8 mouse cellular contexts compared by ENCODE assay signal in the genomic region with DNA sequence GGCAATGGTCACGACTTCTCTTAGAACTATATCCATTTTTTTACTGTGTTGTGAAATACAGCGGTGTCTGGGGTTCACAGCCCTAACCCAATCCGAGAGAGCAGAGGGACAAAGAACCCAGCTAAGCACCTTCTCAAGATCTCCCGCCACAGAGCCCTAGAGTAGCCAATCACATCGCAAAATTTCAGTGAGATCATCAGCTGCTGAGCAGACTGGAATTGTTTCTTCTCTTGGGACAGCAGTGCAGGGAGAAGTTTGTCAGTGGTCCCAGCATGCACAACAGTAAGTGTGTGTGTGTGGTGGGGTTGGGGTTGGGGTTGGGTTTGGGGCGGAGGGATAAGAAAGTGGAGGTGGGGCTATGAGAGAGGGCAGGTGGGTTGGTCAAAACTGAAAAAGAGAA. TPM values are rescaled to one million over a fixed set of nuclear protein-coding genes. Genes with fewer than 3 reads are reported as not detected.
DNase-seq lines count a peak whose midpoint lies in the region; ATAC-seq lines count a peak whose summit lies in the region.

No protein-coding gene starts in this region.

- no peak overlapping the region for H3K27ac ChIP-seq in embryonic facial prominence, embryonic 15.5 days (replicated peaks)
- no peak overlapping the region for H3K27ac ChIP-seq in limb, embryonic 13.5 days
- no peak overlapping the region for H3K27ac ChIP-seq in midbrain, embryonic 15.5 days

- DNase-seq in B cell, adult 2 months, result peak; percentile 61 to 67
- DNase-seq in MEL-GATA-1-ER (ENCODE audit: extremely low read depth, low read depth), result peak; percentile 70
- DNase-seq in heart, postnatal 4 days, result peak; percentile 60
- DNase-seq in yolk sac, embryonic 10.5 days (ENCODE audit: low spot score), result peak; percentile 14
- no peak for DNase-seq in thymus, postnatal 0 days (ENCODE audit: low spot score)

- WGBS in embryonic facial prominence, embryonic 15.5 days, result 2% methylated on average over 6 of the region's 6 CpGs
- 5% methylated on average over 6 of the region's 6 CpGs for WGBS in limb, embryonic 13.5 days
- 5% methylated on average over 6 of the region's 6 CpGs for WGBS in midbrain, embryonic 15.5 days

- peak overlapping the region; percentile 15; the same call in 1 of the 2 replicates for H3K4me3 ChIP-seq in embryonic facial prominence, embryonic 15.5 days (replicated peaks)
- H3K4me3 ChIP-seq in limb, embryonic 13.5 days, result peak overlapping the region; percentile 18
- H3K4me3 ChIP-seq in midbrain, embryonic 15.5 days, result 0 out of 2 replicates have a peak overlapping the region, but pooled peaks have one; percentile 9

- no peaks in the 10 kb centered on the region for H3K9me3 ChIP-seq in embryonic facial prominence, embryonic 15.5 days (replicated peaks)
- no peaks in the 10 kb centered on the region for H3K9me3 ChIP-seq in limb, embryonic 13.5 days
- no peaks in the 10 kb centered on the region for H3K9me3 ChIP-seq in midbrain, embryonic 15.5 days

- no peaks in the 10 kb centered on the region for H3K4me1 ChIP-seq in embryonic facial prominence, embryonic 15.5 days
- 0 out of 2 replicates have a peak, but pooled peaks cover 10% of the 10 kb centered on the region for H3K4me1 ChIP-seq in limb, embryonic 13.5 days
- H3K4me1 ChIP-seq in midbrain, embryonic 15.5 days, result peaks cover 12% of the 10 kb centered on the region

- no peaks in the 10 kb centered on the region for H3K36me3 ChIP-seq in embryonic facial prominence, embryonic 15.5 days
- no peaks in the 10 kb centered on the region for H3K36me3 ChIP-seq in limb, embryonic 13.5 days
- peaks cover 13% of the 10 kb centered on the region; the same call in 1 of the 2 replicates for H3K36me3 ChIP-seq in midbrain, embryonic 15.5 days (replicated peaks)

- no peak for ATAC-seq in embryonic facial prominence, embryonic 15.5 days (ENCODE audit: insufficient number of reproducible peaks, low FRiP score, low TSS enrichment, low read depth)
- ATAC-seq in limb, embryonic 13.5 days (ENCODE audit: low FRiP score, low read depth), result peak; percentile 75
- ATAC-seq in midbrain, embryonic 15.5 days (replicated peaks), result peak; percentile 78

- H3K4me2 ChIP-seq in embryonic facial prominence, embryonic 15.5 days (replicated peaks), result peak overlapping the region; percentile 40
- peak overlapping the region; percentile 53 for H3K4me2 ChIP-seq in limb, embryonic 13.5 days (replicated peaks)
- H3K4me2 ChIP-seq in midbrain, embryonic 15.5 days, result peak overlapping the region; percentile 36

- no peaks in the 10 kb centered on the region for H3K27me3 ChIP-seq in embryonic facial prominence, embryonic 15.5 days
- 0 out of 2 replicates have a peak, but pooled peaks cover 3% of the 10 kb centered on the region for H3K27me3 ChIP-seq in limb, embryonic 13.5 days
- H3K27me3 ChIP-seq in midbrain, embryonic 15.5 days (replicated peaks), result no peaks in the 10 kb centered on the region

- no peak overlapping the region for H3K9ac ChIP-seq in embryonic facial prominence, embryonic 15.5 days
- no peak overlapping the region for H3K9ac ChIP-seq in limb, embryonic 13.5 days
- H3K9ac ChIP-seq in midbrain, embryonic 15.5 days, result no peak overlapping the region

RNA-seq across cellular contexts. Expression of gene Aim2, which starts 0.7 kb away (rescaled TPM):
- polyA plus RNA-seq in embryonic facial prominence, embryonic 15.5 days (2015; fragmentation: Nextera tagmentation; extraction: Ambion mirVana), result 2.1 and 2.5 TPM in 2 replicates
- total RNA-seq in heart, postnatal 4 days (2021), result 1 to 10 TPM; 2.2 to 3.2 TPM
- polyA plus RNA-seq in limb, embryonic 13.5 days (2015; fragmentation: Nextera tagmentation; extraction: Ambion mirVana), result 1.1 and 1.3 TPM in 2 replicates
- polyA plus RNA-seq in midbrain, embryonic 15.5 days (2015; fragmentation: Nextera tagmentation; extraction: Ambion mirVana), result 1.5 TPM in 2 replicates
- polyA plus RNA-seq in thymus, postnatal 0 days (2015; fragmentation: Nextera tagmentation; extraction: Ambion mirVana), result 8.5 and 12.0 TPM in 2 replicates

RNA-seq across cellular contexts. Expression of gene Ackr1, which starts 16.4 kb away (rescaled TPM):
- 2.3 TPM in 2 replicates for polyA plus RNA-seq in embryonic facial prominence, embryonic 15.5 days (2015; fragmentation: Nextera tagmentation; extraction: Ambion mirVana)
- total RNA-seq in heart, postnatal 4 days (2021), result under 1 TPM; 0.38 to 0.62 TPM
- polyA plus RNA-seq in limb, embryonic 13.5 days (2015; fragmentation: Nextera tagmentation; extraction: Ambion mirVana), result 0.57 and 0.66 TPM in 2 replicates
- 20.2 and 22.4 TPM in 2 replicates for polyA plus RNA-seq in midbrain, embryonic 15.5 days (2015; fragmentation: Nextera tagmentation; extraction: Ambion mirVana)
- polyA plus RNA-seq in thymus, postnatal 0 days (2015; fragmentation: Nextera tagmentation; extraction: Ambion mirVana), result 1.4 and 2.0 TPM in 2 replicates

RNA-seq across cellular contexts. Expression of gene Cadm3, which starts 17.5 kb away (rescaled TPM):
- 5.5 and 6.2 TPM in 2 replicates for polyA plus RNA-seq in embryonic facial prominence, embryonic 15.5 days (2015; fragmentation: Nextera tagmentation; extraction: Ambion mirVana)
- 1 to 10 TPM; 1.2 to 1.6 TPM for total RNA-seq in heart, postnatal 4 days (2021)
- 0.67 and 0.86 TPM in 2 replicates for polyA plus RNA-seq in limb, embryonic 13.5 days (2015; fragmentation: Nextera tagmentation; extraction: Ambion mirVana)
- polyA plus RNA-seq in midbrain, embryonic 15.5 days (2015; fragmentation: Nextera tagmentation; extraction: Ambion mirVana), result 76.6 and 83.1 TPM in 2 replicates
- 0.26 and 0.42 TPM in 2 replicates for polyA plus RNA-seq in thymus, postnatal 0 days (2015; fragmentation: Nextera tagmentation; extraction: Ambion mirVana)

Comparison
In these comparisons a context has a peak if more than half of its experiments do, and no peak if none do; other contexts are left out.
1. RNA of gene Cadm3, which starts 17.5 kb away (polyA plus RNA-seq): 76.6 to 83.1 TPM in midbrain, embryonic 15.5 days; 5.5 to 6.2 TPM in embryonic facial prominence, embryonic 15.5 days, 0.67 to 0.86 TPM in limb, embryonic 13.5 days and 0.26 to 0.42 TPM in thymus, postnatal 0 days; every median in the first group is over 10 times any median in the second.
2. Peak in every context shown above with its lines, with median percentiles within 50 percentile points of each other: H3K4me2 ChIP-seq and H3K4me3 ChIP-seq.